Mouse (Mus musculus): Measurements from ENCODE around the gene Phldb1.
"Not testable (repeated sequence)": the region's sequence is repeated elsewhere in the genome, so short reads cannot be mapped to it uniquely, and the experiment has no call there.

Gene Phldb1

DNA sequence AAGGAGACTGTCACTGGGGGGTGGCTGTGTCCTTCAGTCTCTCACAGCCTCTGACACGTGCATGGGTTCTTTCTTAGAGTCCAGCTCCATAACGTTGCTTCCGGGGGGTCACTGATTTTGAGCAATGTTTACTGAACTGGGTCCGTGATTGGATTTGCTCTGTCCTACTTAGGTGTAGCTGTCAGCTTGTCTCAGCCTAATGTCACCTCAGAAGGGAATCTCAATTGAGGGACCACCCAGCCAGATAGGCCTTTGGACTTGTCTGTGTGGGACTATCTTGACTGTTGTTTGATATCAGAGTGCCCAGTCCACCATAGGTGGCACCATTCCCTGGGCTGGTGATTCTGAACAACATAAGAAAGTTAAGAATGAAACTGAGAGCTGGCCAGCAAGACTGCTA, 81.1 kb downstream of the Phldb1 start:
- no peak for DNase-seq (ENCODE audit: low spot score in 2 of 2)

GRCm38 (mm10) chr9:44652027-44652426, 83.0 kb downstream of the Phldb1 start:
- peak; percentile 19 to 39 for DNase-seq (ENCODE audit: low spot score in 2 of 2)

- no peak for DNase-seq (ENCODE audit: low spot score in 2 of 2)
Measured at GRCm38 (mm10) chr9:44648881-44649281, 86.1 kb downstream of the Phldb1 start.

GRCm38 (mm10) chr9:44647656-44648055, 87.3 kb downstream of the Phldb1 start:
- no peak for DNase-seq (ENCODE audit: low spot score in 2 of 2)

DNA sequence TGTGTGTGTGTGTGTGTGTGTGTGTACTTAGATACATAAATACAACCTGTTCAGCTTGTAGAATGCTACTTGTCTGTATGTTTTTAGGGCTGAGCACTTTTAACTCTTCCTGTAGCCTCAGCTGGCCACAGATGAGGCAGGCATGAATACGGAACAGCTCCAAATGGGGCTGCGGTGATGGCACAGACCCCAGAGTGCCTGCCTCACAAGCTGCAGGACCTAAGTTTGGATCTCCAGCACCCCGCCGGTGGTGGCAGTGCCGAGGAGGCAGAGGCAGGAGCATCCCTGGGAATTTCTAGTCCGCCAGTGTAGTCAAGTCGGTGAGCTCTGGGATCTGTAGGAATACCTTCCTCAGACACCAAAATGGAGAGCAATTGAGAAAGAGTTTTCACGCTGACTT, 88.0 kb downstream of the Phldb1 start:
- DNase-seq (ENCODE audit: low spot score in 2 of 2) = no peak

- no peak for DNase-seq (ENCODE audit: low spot score in 2 of 2)
Measured at GRCm38 (mm10) chr9:44646366-44646765, 88.6 kb downstream of the Phldb1 start.

GRCm38 (mm10) chr9:44645924-44646323, 89.1 kb downstream of the Phldb1 start:
- DNase-seq (ENCODE audit: low spot score in 2 of 2) = no peak

DNA sequence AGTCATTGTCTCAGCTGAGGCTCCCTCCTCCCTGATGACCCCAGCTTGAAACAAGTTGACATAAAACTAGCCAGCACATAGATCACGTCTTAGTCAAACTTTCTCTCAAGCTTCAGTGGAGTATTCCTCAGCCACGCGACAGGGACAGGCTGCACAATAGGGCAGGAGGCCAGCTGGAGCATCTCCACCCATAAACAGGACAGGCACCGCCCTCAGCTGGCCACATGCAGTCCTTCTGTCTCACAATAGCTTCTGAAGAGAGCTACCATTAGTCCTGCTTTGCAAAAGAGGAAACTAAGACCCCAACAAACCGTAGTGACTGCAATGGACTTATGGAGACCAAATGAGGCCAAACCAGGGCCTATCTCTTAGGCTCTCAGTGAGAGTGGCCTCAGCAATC, 89.5 kb downstream of the Phldb1 start:
- DNase-seq (ENCODE audit: low spot score in 2 of 2) = no peak

GRCm38 (mm10) chr9:44644186-44644585, 90.8 kb downstream of the Phldb1 start:
- DNase-seq (ENCODE audit: low spot score in 2 of 2) = no peak

- DNase-seq (ENCODE audit: low spot score in 2 of 2) = no peak
Measured at GRCm38 (mm10) chr9:44643103-44643502, 91.9 kb downstream of the Phldb1 start.

GRCm38 (mm10) chr9:44641616-44642015, 93.4 kb downstream of the Phldb1 start:
- no peak for DNase-seq (ENCODE audit: low spot score in 2 of 2)

GRCm38 (mm10) chr9:44640646-44641357, 94.2 kb downstream of the Phldb1 start:
- DNase-seq (ENCODE audit: low spot score in 2 of 2) = no peak

GRCm38 (mm10) chr9:44640028-44640427, 95.0 kb downstream of the Phldb1 start:
- not testable (repeated sequence) for DNase-seq (ENCODE audit: low spot score in 2 of 2)

DNA sequence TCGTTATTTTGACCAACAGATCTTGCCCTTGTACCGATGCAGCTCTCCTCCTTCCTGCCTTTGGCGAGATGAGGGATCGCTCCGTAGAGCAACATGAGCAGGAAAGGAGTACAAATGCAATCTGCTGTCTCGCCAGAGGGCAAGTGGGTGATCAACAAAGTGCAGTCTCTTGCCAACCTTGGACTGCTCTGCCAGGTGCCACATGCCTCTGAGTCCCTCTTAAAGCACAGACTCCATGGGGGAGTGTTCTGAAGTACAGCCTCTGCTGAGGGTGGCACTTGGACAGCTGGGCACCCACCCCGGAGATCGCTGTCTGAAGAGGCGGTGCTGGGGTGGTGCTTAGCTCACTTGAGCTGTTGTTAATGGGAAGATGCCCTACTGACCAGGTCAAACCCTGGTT, 96.3 kb downstream of the Phldb1 start:
- DNase-seq (ENCODE audit: low spot score in 2 of 2) = not testable (repeated sequence)

DNA sequence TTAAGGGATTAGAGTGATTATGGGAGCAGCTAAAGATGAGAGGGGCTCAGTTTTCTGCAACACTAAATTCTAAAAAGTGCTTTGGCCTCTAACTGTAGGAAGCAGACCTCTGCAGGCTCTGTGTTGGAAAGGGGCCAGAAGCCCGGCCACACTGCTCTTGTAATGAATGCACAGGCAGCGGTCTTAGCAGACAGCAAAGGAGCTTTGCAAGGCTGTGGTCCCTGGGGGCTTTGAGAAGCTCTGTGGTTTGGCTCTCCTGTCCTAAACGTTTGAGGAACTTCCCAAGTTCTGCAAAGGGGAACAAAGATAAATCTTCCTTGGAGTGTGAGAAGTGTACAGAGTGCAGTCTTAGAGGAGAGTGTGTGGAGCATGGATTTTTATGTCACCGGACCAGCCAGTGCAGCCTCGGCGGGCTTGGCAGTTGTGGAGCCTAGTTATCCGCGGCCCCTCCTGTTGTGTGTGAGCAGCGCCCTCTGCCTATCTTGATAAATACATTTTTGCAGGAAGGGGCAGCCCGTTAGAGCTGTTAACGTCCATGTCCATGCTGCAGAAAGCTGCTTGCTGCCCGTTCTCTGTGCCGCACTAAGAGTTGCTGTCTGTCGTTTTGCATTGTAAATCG, 97.3 kb downstream of the Phldb1 start:
- no peak for DNase-seq (ENCODE audit: low spot score in 2 of 2)
